Mouse (Mus musculus) small intestine, adult 2 months (tissue): Measurements from ENCODE around the gene Pde4dip. TPM values are rescaled to one million over a fixed set of nuclear protein-coding genes. Genes with fewer than 3 reads are reported as not detected.
A peak's percentile ranks its signal among the peaks of the same experiment; 100 is the strongest.

ENCODE experiments used
- H3K27ac ChIP-seq: fragments of 200-500 bp; 2 replicates; pipeline ENCODE4 v1.5.1; 2012; ENCODE audit warnings: low read depth, low read length, control low read depth, inconsistent platforms; ENCODE audit not compliant: insufficient read depth
- H3K27me3 ChIP-seq: fragments of 200-500 bp; 2 replicates; pipeline ENCODE4 v1.6.1; 2012; ENCODE audit warnings: mild to moderate bottlenecking, moderate library complexity, low read length, inconsistent platforms; ENCODE audit not compliant: control insufficient read depth, insufficient read depth
- H3K36me3 ChIP-seq: fragments of 200-500 bp; 2 replicates; pipeline ENCODE4 v1.6.1; 2012; ENCODE audit warnings: mild to moderate bottlenecking, low read length, control low read depth, inconsistent platforms; ENCODE audit not compliant: control insufficient read depth, insufficient read depth
- H3K4me1 ChIP-seq: fragments of 200-500 bp; 2 replicates; pipeline ENCODE4 v1.6.1; 2012; ENCODE audit warnings: low read length, inconsistent platforms, mixed read lengths; ENCODE audit not compliant: control insufficient read depth, insufficient read depth, insufficient read length
- H3K4me3 ChIP-seq: fragments of 200-500 bp; 2 replicates; pipeline ENCODE4 v1.5.1; 2012; ENCODE audit warnings: low read depth, mild to moderate bottlenecking, control low read depth, inconsistent platforms, low read length, moderate library complexity
- CTCF ChIP-seq: fragments of 200-500 bp; IDR thresholded peaks from 2 replicates; pipeline ENCODE4 v1.5.1; 2012; ENCODE audit warnings: low read depth, mild to moderate bottlenecking, control low read depth, inconsistent platforms, low read length, moderate library complexity, mixed read lengths; ENCODE audit not compliant: insufficient replicate concordance, insufficient read length; ENCODE audit errors: extremely low read depth
- POLR2A ChIP-seq: fragments of 200-500 bp; IDR thresholded peaks from 2 replicates; pipeline ENCODE4 v1.6.1; 2012; ENCODE audit warnings: low read depth, mild to moderate bottlenecking, control low read depth, inconsistent platforms, low read length, moderate library complexity
- WGBS: fragments of 180-500 bp; shearing (Covaris S2); methylation state at CpG from one replicate; pipeline ENCODE4 v1.1.7; 2018; 5-methylcytosine and 5-hydroxymethylcytosine counted together
- polyA plus RNA-seq: library from polyadenylated mRNA; depleted of rRNA; stranded (reverse); fragments of >200 nt; gene quantifications from 2 replicates; pipeline ENCODE4 v1.2.3, GENCODE M21; 2012

Gene Pde4dip
- polyA plus RNA-seq, 1 experiment = 12.2 TPM

- H3K4me3 ChIP-seq = no peak overlapping the region
- no peaks in the 10 kb centered on the region for H3K27me3 ChIP-seq
- H3K36me3 ChIP-seq = peaks cover 18% of the 10 kb centered on the region
- no peak overlapping the region for H3K27ac ChIP-seq
- 87% methylated on average over 2 of the region's 2 CpGs for WGBS
- no peak for TF ChIP-seq POLR2A
- TF ChIP-seq CTCF = no peak
- no peaks in the 10 kb centered on the region for H3K4me1 ChIP-seq
Observed at GRCm38 (mm10) chr3:97925246-97925645, 36.7 kb upstream of the Pde4dip start.

GRCm38 (mm10) chr3:97918885-97919550 lies 30.5 kb upstream of the Pde4dip start:
- Histone ChIP-seq H3K4me3 (no peak overlapping the region), H3K27me3 (no peaks in the 10 kb centered on the region), H3K27ac (no peak overlapping the region), H3K4me1 (no peaks in the 10 kb centered on the region), H3K36me3 (peaks cover 59% of the 10 kb centered on the region)
- WGBS = 88% methylated on average over 10 of the region's 10 CpGs
- no peak for TF ChIP-seq POLR2A
- TF ChIP-seq CTCF = no peak

DNA sequence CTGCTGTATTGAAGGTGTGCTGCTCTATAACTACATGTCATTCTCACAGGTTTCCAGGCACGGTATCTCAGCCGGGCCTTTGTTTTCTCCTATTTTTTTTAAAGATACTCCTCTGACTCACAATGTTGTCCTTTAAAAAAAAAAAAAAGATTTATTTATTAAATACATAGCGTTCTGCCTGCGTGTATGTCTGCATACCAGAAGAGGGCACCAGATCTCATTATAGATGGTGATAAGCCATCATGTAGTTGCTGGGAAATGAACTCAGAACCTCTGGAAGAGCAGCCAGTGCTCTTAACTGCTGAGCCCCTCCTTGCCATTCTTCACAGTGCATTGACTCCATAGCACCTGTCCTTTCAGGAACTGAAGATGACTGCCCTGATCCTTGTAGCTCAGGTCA lies 26.6 kb upstream of the Pde4dip start:
- Histone ChIP-seq H3K27me3 (no peaks in the 10 kb centered on the region), H3K36me3 (peaks cover 51% of the 10 kb centered on the region), H3K27ac (no peak overlapping the region), H3K4me1 (no peaks in the 10 kb centered on the region), H3K4me3 (no peak overlapping the region)
- WGBS = 53% methylated on average over 4 of the region's 4 CpGs
- TF ChIP-seq POLR2A (no peak), CTCF (no peak)

GRCm38 (mm10) chr3:97911093-97911492 lies 22.6 kb upstream of the Pde4dip start:
- Histone ChIP-seq H3K4me3 (no peak overlapping the region), H3K27ac (no peak overlapping the region), H3K4me1 (no peaks in the 10 kb centered on the region), H3K36me3 (peaks cover 31% of the 10 kb centered on the region), H3K27me3 (no peaks in the 10 kb centered on the region)
- TF ChIP-seq POLR2A = no peak
- TF ChIP-seq CTCF = no peak
- 83% methylated on average over 7 of the region's 7 CpGs for WGBS

DNA sequence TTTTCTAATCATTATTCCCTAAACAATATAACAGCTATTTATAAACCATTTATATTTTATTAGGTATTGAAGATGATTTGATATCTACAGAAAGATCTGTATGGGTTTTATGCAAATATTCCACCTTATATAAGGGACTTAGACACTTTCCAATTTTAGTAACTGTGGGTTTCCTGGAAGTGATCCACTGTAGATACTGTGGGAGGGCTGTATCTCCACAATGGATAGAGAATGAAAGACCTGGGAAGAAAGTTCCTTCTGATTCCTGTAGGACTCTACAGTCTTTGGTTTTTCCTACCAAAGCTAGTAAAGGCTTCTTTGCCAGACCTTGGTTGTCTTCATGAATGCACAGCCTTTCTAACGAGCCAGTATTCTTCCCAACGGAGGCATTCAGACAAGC lies 21.2 kb upstream of the Pde4dip start:
- 85% methylated on average over 2 of the region's 2 CpGs for WGBS
- no peak overlapping the region for H3K27ac ChIP-seq
- no peaks in the 10 kb centered on the region for H3K27me3 ChIP-seq
- H3K4me1 ChIP-seq = no peaks in the 10 kb centered on the region
- peaks cover 22% of the 10 kb centered on the region for H3K36me3 ChIP-seq
- no peak for TF ChIP-seq POLR2A
- TF ChIP-seq CTCF = no peak
- H3K4me3 ChIP-seq = no peak overlapping the region

DNA sequence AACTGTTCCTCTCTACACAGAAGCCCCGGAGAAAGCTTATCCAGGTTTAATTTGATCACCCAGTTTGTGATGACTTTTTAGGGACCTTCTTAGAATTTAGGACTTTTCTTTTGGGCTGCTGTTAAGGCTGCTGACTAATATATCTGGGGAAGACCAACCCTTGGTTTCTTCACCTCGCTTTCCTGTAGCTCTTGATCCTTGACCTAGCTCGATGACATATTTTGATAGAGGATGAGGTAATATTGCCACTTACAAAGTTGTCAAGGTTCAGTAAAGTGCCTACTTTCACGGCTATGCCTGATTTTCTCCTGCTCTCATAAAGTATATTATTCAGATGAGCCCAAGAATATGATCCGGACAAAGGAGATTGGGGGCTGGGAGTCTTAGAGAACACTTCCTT lies 13.1 kb upstream of the Pde4dip start:
- H3K36me3 ChIP-seq = no peaks in the 10 kb centered on the region
- TF ChIP-seq CTCF (no peak), POLR2A (no peak)
- H3K27ac ChIP-seq = peak overlapping the region; percentile 77
- peak overlapping the region; percentile 79 for H3K4me3 ChIP-seq
- H3K27me3 ChIP-seq = no peaks in the 10 kb centered on the region
- WGBS = 1% methylated on average over 5 of the region's 5 CpGs
- H3K4me1 ChIP-seq = peaks cover 4% of the 10 kb centered on the region; the same call in 1 of the 2 replicates

GRCm38 (mm10) chr3:97900516-97901490 lies 12.3 kb upstream of the Pde4dip start, which contains the start of gene Sec22b:
TSS of gene Sec22b (plus strand) at chr3:97901190.
- Histone ChIP-seq H3K27ac (peak within 1 kb of the TSS; percentile 77), H3K27me3 (no peaks in the 10 kb centered on the region), H3K36me3 (no peaks in the 10 kb centered on the region), H3K4me1 (peaks cover 4% of the 10 kb centered on the region; the same call in 1 of the 2 replicates), H3K4me3 (peak within 1 kb of the TSS; percentile 79)
- 3% methylated on average over 41 of the region's 41 CpGs for WGBS
- TF ChIP-seq CTCF (no peak), POLR2A (peak; percentile 89)
